Mouse (Mus musculus): Measurements from ENCODE around the gene Lrrc15.

Gene Lrrc15

DNA sequence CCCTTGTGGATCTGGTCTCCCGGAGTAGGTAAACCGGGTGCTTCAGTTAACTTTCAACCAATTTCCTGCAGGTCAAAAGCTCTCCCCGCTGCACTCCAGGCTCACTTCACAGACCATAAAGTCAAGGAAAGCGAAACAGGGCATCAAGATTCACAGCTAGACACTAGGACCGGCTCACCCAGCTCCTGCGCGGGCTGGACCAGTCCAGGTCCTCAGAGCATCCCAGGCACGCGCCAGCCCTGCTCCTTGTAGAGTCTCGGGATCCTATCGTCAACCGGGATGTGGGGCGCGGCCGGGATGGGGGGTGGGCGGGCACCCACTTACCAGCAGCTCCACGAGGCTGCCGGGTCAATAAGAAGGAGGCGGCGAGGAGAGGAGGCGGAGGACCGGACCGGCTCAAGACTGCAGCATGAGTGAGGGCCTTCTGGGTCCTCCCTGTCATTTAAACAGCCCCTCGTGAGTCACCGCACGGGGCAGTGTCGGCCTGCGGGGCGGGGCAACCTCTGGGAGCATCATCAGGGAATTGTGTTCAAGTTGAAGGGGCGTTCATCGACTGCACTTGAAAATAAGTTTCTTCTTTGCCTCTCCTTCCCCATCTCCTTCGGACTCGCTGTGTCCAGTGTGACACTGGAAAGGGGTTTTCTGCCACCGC, at the start of gene Lrrc15:
Gene Lrrc15, minus strand, starts transcription at position 413 of the 652 bp plus-strand sequence.
- no peak for DNase-seq (ENCODE audit: low spot score in 2 of 2)

DNA sequence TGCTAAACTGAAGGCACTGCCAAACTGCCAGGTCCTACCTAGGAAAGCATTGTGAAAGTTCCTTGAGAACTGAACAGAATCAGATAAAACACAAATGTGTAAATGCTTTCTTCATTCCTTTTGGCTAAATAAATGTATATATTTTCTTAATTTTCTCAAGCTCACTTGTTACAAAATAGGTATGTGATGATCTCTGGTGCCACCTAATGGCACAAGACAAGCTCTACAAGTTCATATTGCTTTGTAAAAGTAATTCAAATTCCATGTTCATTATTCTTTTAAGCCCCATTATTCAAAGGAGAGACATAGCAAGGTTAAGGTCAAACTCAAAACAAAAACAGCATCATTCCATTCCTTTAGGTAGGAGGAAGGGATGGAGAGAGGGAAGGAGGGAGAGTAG, 31.2 kb upstream of the Lrrc15 start:
- DNase-seq (ENCODE audit: low spot score in 2 of 2): peak in 1 of 2 experiments; percentile 11

DNA sequence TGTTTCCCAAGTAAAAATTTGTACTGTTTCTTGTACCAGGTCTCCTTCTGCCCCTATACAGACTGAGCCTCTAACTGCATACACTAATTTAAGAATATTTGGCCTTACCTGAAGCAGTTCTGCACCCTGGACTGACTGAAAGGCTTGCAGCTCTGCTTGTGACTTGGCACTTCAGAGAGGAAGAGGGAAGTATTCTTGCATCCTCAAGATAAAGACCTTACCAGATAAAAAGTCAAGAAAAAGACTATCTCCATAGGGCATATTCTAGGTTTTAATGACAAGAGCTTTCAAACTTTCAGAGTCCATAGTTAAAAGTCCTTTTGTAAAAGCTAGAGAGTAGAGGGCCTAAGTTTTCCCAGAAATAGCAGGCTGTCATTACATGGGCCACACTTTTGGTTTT, 27.6 kb upstream of the Lrrc15 start, which contains the start of gene Gp5:
Gene Gp5, minus strand, starts transcription at position 133 of the 400 bp plus-strand sequence.
- DNase-seq (ENCODE audit: low spot score in 2 of 2): no peak

DNA sequence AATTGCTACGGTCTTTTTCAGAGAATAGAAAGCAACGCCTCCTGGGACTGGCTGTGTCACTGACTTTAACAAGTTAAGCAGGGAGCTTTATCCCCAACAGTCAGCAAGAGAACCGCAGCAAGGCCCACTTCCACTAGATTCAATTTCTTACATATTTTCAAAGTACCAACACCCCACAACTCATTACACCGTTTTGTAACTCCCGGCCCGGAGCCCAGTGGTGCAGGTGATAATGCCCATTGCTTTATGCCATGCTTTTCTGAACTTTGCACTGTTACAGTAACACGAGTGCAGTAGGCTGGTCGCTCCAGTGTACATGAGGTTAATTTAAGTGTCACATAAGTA, 27.1 kb upstream of the Lrrc15 start:
- DNase-seq (ENCODE audit: low spot score in 2 of 2): no peak

DNA sequence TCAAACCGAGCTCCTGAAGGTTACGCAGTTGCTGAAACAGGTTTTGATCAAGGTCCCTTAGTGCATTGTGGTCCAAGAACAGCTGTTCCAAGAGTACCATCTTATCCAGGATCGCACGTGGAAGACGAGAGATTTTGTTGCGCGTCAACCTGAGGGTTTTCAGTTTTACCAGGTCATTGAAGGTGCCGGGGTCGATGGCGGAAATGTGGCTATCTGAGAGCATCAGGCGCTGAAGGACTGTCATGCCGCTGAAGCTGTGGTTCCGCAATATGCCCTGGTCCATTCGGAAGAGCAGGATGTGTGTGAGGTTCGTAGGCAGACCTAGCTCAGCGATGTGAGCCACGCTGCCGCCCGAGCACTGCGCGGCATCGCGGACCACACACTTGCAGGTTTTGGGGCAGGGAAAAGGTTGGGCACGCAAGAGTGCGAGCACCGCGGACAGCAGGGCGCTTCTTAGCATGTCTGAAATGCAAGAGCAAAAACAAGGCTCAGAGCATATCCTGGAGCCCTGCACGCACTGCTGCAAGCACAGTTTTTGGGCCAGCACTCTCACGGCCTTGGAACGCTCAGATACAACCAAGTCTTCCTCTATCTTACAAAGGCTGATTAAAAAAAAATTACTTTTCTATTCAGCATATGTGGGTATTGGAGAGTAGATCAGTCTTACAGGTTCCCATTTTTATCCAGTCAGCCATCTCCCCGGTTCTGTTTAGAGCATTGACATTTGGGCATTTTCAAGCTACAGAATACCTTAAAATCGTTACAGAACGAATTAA, 26.5 kb upstream of the Lrrc15 start:
- DNase-seq (ENCODE audit: low spot score in 2 of 2): no peak

DNA sequence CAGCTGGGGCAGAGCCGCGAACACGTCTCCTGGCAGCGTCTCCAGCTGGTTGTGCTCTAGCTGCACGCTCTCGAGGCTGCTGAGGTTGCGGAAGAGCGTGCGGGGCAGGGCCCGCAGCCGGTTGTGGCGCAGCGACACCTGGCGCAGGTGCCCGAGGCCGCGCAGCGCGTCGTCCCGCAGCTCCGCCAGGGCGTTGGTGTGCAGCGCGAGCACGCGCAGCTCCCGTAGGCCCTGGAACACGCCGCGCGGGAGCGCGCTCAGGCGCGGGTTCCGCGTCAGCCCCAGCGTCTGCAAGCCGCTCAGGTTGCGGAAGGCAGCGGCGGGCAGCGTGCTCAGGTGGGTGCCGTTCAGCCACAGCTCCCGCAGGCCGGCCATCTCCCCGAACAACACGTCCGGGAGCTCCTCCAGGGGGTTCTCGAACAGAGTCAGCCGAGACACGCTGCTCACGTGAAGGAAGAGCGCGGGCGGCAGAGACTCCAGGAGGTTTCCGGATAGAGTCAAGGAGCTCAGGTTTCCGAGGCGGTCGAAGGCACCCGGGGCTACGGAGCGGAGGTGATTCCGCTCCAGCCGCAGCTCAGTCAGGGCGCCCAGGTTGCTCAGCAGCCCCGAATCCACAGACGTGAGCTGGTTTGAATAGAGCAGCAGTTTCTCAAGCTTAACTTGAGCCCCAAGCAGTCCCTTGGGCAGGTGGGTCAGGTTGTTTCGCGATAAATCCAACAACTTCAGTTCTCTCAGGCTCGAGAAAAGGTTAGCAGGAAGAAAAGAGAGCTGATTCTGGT, 25.7 kb upstream of the Lrrc15 start:
- DNase-seq (ENCODE audit: low spot score in 2 of 2): peak; percentile 7 to 8

DNA sequence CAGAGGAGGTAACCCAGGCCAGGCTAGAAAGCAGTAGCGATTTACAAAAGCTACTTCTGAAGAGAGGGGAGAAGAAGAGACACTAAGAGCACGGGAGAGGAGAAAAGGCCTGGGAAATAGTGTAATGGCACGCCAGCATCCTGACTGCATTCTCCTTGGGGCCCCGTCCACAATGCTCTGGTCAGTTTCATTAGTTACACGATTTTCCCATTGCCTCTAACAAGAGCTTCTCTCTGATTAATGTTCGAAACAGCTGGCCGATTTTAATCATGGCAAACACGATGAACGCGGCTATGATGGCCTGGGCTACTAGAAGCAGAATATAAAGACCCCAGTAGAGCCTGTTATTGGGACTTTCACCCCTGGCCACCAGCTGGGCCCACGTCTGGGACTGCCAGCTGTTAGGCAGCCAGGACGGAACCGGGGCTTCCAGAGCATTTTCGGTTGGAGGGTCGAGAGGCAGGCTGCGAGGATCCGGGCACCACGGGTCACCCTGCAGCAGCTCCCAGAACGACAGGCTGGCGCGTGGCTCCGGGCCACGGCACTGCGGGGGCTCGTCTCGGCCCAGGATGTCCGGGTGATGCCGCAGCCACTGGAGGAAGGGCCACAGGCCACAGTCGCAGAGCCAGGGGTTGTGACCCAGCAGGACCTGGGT, 25.0 kb upstream of the Lrrc15 start:
- DNase-seq (ENCODE audit: low spot score in 2 of 2): no peak

DNA sequence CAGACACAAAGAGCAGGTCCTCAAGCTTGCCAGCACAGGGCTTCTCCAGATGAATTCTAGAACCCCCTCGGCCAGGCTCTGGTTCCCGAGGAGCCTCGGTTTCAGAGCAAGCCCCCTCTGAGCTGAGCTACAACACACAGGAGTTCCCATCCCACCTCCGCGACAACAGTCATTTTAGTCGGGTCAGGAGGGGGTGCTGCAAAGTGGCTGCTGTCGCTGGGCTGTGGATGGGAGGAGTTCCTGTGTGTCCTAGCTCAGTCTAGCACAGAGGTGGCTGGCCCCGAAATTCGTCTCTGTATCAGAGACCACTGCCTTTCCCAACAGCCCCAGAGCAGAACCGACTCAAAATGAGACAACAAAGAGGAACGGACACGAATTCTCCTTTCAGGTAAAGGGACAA, 24.2 kb upstream of the Lrrc15 start:
- no peak for DNase-seq (ENCODE audit: low spot score in 2 of 2)

DNA sequence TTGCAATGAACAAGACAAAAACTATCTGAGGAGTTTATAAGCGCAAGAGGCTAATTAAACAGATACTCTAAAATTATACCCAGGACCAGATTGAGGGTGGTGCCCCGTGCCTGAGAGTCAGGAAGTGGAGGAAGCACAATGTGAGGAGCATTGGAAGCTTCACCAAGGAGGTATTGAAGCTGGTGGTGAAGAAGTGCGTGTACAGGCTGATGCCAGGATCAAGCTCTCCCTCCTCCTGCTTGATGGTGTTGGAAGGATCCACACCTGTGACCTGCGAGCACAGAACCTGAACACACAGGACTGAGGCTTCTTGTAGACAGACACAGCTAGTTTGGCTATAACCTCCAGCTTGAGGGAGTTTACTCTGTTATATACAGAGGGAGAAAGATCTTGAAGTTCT, 23.0 kb upstream of the Lrrc15 start:
- no peak for DNase-seq (ENCODE audit: low spot score in 2 of 2)

DNA sequence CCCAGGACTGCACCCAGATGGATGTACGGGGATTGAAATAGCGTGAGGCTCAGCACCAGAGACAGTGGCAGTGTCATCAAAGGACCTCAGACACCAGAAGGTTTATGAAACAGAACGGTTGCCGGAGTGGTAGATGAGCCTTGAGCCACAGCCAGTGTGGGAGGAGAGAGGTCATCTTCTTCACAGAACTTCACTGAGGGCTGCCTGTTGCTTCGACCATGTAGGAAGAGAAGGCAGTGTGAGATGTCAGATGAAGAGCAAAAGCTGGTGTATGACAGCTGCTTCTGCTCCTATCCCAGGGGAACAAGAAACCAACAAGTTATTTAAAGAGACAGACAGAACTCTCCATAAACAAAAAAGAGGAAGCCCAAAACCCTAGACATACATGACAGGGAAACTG, 21.2 kb upstream of the Lrrc15 start:
- no peak for DNase-seq (ENCODE audit: low spot score in 2 of 2)

DNA sequence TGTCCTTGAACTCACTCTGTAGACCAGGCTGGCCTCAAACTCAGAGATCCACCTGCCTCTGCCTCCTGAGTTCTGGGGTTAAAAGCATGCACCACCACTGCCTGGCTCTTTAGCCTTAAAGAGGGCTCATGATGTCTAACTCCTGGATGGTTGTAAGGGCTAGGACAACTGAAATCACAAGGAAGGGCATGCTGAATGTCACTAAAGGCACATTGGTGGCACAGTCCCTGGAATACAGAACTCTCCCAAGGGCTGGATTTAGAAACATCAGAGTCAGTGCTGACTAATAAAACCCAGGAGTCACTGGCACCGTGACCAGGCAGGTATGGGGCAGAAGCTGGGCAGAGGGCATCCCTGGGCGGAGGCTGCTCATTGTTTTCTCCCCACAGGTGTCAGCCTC, 20.4 kb upstream of the Lrrc15 start:
- DNase-seq (ENCODE audit: low spot score in 2 of 2): no peak

DNA sequence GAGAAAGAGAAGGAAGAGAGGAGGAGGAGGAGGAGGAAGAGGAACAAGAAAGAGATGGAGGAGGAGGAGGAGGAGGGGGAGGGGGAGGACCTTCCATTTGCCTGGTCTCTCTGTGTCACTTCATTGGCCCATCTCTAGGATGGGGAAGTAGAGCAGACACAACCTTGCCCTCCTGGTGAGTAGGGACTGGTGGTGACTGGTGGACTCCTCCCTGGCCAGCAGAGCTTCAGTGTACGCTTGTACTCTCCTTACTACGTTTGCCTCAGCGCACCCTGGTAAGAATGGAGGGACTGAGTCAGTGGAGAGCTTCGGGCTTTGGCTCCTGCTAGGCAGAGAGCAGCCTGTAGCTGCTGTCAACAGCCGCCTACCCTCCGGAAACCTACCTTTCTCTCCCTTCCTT, 19.6 kb upstream of the Lrrc15 start:
- no peak for DNase-seq (ENCODE audit: low spot score in 2 of 2)

DNA sequence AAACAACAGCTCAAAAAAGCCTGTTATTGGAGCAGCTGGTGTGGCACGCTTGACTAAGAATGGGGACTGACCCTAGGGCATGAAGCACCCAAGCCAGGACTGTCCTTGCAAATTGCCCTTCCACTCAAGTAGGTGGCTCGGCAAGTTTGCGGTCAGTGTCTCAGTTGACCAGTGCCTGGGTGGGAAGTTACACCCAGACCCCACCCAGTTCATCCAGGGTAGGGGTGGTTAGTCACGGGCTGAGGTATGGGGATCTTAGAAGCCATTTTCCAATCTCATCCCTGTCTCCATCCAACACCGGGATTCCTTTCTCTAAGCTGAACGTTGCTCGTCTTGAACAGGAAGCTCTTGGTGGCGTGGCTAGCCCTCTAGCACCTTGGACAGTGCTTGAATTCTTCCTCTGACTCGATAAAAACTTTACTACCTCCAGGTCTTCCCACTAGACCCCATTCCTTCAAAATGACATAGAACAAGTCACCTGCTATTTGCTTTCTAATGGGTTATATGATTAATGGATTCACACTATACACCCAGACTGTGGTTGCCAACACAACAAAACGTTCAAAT, 16.7 kb upstream of the Lrrc15 start:
- no peak for DNase-seq (ENCODE audit: low spot score in 2 of 2)

DNA sequence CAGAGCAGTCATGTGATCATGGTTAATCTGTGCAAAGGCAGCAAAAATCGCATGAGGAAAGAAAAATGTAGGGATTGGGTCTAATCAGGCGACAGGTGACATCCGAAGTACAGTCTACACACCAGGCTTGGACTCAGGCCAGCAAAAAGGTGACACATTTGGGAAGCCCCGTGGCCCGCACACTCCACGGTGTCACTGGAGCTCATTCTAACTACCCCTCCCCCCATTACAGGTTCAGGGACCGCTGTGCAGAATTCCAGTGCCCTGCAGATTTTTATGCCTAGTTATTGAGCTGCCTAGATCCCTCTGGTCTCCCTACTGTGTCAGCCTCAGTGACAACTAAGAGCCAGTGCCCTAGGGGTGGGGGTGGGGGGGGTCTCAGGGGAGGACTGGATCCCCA, 14.4 kb upstream of the Lrrc15 start:
- no peak for DNase-seq (ENCODE audit: low spot score in 2 of 2)

DNA sequence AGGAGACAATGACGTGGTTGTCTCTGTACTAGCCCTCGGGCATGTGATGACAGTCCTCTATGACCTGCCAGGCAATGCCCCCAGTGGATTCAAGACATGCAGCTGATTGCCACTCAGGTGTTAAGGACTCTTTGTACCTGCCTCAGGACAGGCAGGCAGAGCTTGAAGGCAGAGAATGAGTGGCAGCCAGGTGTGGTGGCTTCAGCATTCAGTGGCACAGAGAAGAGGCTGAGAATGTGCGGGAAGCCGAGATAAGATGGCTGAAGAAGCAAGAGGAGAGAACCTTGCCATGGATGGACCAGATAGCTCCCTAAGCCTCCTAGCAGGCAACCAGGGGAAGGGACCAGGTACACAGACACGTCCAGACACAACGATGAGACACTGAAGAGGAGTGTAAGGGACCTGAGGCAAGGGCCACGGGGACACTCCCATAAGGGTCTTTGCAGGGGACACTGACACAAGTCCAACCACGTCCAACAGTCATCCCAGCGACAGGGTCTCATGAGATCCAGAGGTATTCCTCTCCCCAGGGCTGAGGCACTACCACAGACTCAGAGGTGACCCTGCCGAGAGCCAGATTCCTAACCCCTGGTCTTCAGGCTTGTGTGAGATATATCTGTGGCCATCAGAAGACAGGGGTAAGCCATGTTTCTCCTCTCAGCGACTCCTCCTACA, 13.7 kb upstream of the Lrrc15 start:
- DNase-seq (ENCODE audit: low spot score in 2 of 2): no peak

DNA sequence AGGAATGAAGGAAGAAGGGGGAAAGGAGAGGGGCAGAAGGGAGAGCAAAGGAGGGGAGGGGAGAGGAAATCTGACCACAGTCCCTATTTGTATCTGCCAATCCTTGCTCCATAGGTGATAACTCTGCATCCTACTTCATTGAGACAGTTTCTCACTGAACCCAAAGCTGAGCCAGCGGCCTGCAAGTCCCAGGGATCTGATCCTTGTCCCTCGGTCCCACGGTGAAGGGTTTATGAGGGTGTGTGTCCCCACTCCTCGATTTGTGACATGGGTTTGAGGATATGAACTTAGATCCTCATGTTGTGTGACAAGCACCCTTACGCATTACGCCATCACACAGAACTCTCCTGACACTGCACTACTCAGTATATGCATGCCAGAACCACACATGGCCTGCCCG, 12.1 kb upstream of the Lrrc15 start:
- no peak for DNase-seq (ENCODE audit: low spot score in 2 of 2)

DNA sequence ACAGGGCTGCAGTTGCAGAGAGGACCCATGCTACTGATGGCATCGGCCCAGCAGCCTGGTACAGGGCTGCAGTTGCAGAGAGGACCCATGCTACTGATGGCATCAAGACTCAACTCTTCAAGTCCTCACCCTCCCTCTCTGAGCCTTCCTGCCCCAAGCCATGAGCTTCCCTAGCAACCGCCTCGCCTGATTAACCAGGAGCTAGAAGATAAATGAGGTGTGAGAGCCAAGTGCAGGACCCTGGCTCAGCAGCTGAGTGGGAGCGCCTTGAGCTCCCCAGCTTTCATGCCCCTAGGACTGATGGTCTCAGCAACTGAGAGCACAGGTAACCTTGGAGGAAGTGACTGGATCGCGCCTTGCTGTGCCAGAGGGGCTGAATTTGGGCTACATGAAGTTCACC, 7.4 kb upstream of the Lrrc15 start:
- no peak for DNase-seq (ENCODE audit: low spot score in 2 of 2)

DNA sequence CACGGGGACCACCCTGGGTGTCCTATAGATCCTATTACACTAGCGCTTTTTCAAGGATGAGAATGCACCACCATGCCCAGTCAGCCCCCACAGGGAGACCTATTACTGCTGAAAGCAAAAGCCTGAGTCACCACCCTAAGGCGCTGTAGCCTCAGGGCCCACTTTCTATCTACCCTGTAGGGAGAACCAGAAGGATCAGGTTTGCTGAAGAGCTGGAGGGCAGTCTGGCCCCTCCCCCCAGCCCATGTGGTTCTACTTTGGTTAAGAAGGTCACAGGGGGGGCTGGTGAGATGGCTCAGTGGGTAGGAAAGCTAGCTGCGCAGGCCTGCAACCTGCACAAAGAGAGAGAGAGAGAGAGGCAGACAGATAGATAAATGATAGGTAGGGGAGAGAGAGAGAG, 2.6 kb upstream of the Lrrc15 start:
- no peak for DNase-seq (ENCODE audit: low spot score in 2 of 2)

DNA sequence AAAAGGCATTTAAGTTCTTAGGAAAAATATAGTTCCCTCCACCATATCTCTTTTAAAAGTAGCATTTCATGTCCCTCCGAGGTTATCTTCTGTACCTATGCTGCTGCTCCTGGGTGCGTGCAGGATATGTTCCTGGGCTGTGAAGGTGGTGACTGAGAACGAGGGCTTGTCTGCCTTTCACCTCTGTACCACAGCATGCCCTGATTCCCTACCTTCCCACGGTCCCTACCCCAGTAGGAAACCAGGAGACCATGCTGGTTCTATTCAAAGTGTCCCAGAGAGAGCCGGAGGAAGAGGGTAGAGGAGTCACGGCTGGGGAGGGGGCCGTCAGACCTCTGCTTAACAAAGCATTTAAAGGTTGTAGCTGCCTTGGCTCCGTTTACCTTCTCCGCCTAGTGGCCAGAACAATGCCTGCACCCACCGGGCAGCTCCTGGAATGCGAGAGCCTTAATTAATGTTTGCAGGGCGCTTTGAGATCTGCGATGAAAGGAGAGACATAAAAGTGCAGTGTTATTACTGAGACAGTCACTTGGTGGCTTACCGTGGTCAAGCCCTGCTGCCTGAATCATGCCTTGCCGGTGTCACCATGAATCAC, 784 bp upstream of the Lrrc15 start:
- no peak for DNase-seq (ENCODE audit: low spot score in 2 of 2)

DNA sequence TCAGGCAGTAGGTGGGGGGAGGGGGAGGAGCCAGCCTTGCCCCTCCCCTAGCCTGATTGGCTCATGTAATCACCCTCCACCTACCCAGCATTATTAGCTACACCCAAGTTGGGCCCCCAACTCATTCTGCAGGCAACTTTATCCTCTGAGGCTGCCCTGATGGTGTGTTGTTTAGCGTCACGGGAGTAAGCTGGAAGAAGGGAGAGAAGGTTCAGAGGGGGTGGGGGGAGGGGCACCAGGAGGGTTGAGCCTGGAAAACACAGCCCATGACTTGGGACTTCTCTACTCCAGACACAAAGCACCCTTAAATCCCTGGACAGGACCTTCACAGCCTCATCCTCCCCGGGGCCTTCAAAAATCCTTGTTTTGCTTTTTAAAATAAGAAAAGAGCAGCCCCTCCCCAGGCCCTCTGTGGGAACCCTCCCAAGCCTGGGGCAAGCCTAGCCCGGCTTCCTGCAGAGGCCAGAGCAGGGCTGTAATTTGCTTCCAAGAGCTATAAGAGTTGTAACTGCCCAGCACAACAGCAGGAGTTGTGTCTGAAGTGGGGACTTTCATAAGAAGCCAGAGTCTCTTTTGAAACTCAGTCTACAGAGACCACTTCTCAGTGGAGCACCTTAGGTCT, 2.3 kb downstream of the Lrrc15 start:
- no peak for DNase-seq (ENCODE audit: low spot score in 2 of 2)

DNA sequence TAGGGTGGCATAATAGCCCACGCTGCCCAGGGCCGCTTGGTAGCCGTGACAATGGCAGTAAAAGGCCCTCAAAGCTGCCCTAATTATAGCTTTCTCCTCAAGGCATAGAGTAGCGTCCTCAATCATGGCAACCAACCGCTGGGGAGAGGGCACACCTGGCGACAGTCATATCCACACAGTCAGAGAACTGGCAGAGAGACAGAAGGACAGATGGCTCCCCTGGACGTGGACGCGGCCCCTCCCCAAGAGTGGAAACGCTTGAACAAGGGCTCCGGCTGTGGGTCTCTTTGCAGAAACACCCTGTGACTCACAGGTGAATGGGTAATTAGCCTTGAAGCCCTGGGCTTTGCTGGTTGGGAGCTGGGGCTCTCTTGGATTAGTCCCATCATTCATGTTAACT, 4.7 kb downstream of the Lrrc15 start:
- DNase-seq (ENCODE audit: low spot score in 2 of 2): no peak

Data from spleen, postnatal 36 days (tissue).